Mouse (Mus musculus) layer of hippocampus, postnatal 10 days (tissue): Measurements from ENCODE around the gene A430078G23Rik. TPM values are rescaled to one million over a fixed set of nuclear protein-coding genes. Genes with fewer than 3 reads are reported as not detected.

Experiments used
- DNase-seq, 2 experiments: peaks; one replicate each; pipeline ENCODE4 v3.0.0; 2021; ENCODE audit warnings: low spot score in 2 of 2
- total RNA-seq, 2 experiments: library from RNA; stranded (reverse); gene quantifications; 2 replicates each; pipeline ENCODE4 v1.2.3; 2021

A430078G23Rik gene
- total RNA-seq, 2 experiments from 2014 or later: 0.53 TPM; not detected in 1

GRCm38 (mm10) chr8:3411085-3411484 lies 57.9 kb downstream of the A430078G23Rik start:
- no peak for DNase-seq

- no peak for DNase-seq
Measured at GRCm38 (mm10) chr8:3411901-3412301, 58.7 kb downstream of the A430078G23Rik start.

- DNase-seq: no peak
Measured at GRCm38 (mm10) chr8:3412816-3413215, 59.6 kb downstream of the A430078G23Rik start.

- DNase-seq: no peak
Measured at GRCm38 (mm10) chr8:3414639-3415190, 61.5 kb downstream of the A430078G23Rik start.

GRCm38 (mm10) chr8:3415259-3415658 lies 62.0 kb downstream of the A430078G23Rik start:
- DNase-seq: no peak

- DNase-seq: no peak
Measured at GRCm38 (mm10) chr8:3415661-3416060, 62.4 kb downstream of the A430078G23Rik start.

GRCm38 (mm10) chr8:3416846-3417245 lies 63.6 kb downstream of the A430078G23Rik start:
- no peak for DNase-seq

- no peak for DNase-seq
Measured at GRCm38 (mm10) chr8:3417455-3417854, 64.2 kb downstream of the A430078G23Rik start.

- no peak for DNase-seq
Measured at GRCm38 (mm10) chr8:3418101-3418500, 64.9 kb downstream of the A430078G23Rik start.

- DNase-seq: no peak
Measured at GRCm38 (mm10) chr8:3420105-3420706, 67.0 kb downstream of the A430078G23Rik start.

- DNase-seq: no peak
Measured at GRCm38 (mm10) chr8:3421507-3421906, 68.3 kb downstream of the A430078G23Rik start.

GRCm38 (mm10) chr8:3425217-3425616 lies 72.0 kb downstream of the A430078G23Rik start:
- DNase-seq: no peak

- DNase-seq: no peak
Measured at GRCm38 (mm10) chr8:3426211-3426610, 73.0 kb downstream of the A430078G23Rik start.

GRCm38 (mm10) chr8:3428426-3428825 lies 75.2 kb downstream of the A430078G23Rik start:
- DNase-seq: no peak

- DNase-seq: no peak
Measured at GRCm38 (mm10) chr8:3429966-3430365, 76.8 kb downstream of the A430078G23Rik start.

GRCm38 (mm10) chr8:3431113-3431512 lies 77.9 kb downstream of the A430078G23Rik start:
- no peak for DNase-seq

- DNase-seq: no peak
Measured at GRCm38 (mm10) chr8:3436492-3436891, 83.3 kb downstream of the A430078G23Rik start.

GRCm38 (mm10) chr8:3439510-3439909 lies 86.3 kb downstream of the A430078G23Rik start:
- no peak for DNase-seq

Other genes with a start within 250 kb of the A430078G23Rik start
- 10 to 100 TPM; 47.9 to 52.1 TPM for gene Insr, start 73.8 kb upstream of the A430078G23Rik start, total RNA-seq
- 10 to 100 TPM; 36.5 to 44.6 TPM for gene Arhgef18, start 39.6 kb downstream of the A430078G23Rik start, total RNA-seq
- gene Pex11g, start 114.3 kb downstream of the A430078G23Rik start, total RNA-seq: 1 to 10 TPM in 1 of 2 experiments, under 1 TPM in 1; 0.87 to 1.7 TPM
- under 1 TPM; 0.20 to 0.32 TPM for gene Tex45, start 117.4 kb downstream of the A430078G23Rik start, total RNA-seq
- 10 to 100 TPM; 27.7 to 29.0 TPM for gene Zfp358, start 139.7 kb downstream of the A430078G23Rik start, total RNA-seq
- 10 to 100 TPM; 66.2 to 79.4 TPM for gene Mcoln1, start 147.0 kb downstream of the A430078G23Rik start, total RNA-seq
- 10 to 100 TPM; 67.7 to 76.2 TPM for gene Pnpla6, start 162.0 kb downstream of the A430078G23Rik start, total RNA-seq
- gene C330021F23Rik, start 214.6 kb downstream of the A430078G23Rik start, total RNA-seq: not detected
- gene Camsap3, start 233.9 kb downstream of the A430078G23Rik start, total RNA-seq: 10 to 100 TPM; 58.1 to 68.1 TPM